Mouse (Mus musculus): ENCODE measurements around the gene Plvap. TPM values are rescaled to one million over a fixed set of nuclear protein-coding genes. Genes with fewer than 3 reads are reported as not detected.

The Plvap gene
- polyA plus RNA-seq, 1 experiment from 2014 or later = 3.6 TPM

GRCm38 (mm10) chr8:71516786-71517185 is 5.2 kb upstream of the Plvap start:
- H3K9ac ChIP-seq (replicated peaks; ENCODE audit: low read length) = no peak overlapping the region; the same call in 1 of the 2 replicates
- H3K27ac ChIP-seq (replicated peaks; ENCODE audit: low read depth, low read length) = no peak overlapping the region
- H3K4me1 ChIP-seq (ENCODE audit: control insufficient read depth, insufficient read depth, low read length) = no peaks in the 10 kb centered on the region
- DNase-seq (no peak), ATAC-seq (ENCODE audit: low FRiP score, low TSS enrichment) (no peak)
- H3K4me2 ChIP-seq (ENCODE audit: low read length) = no peak overlapping the region
- H3K4me3 ChIP-seq (replicated peaks; ENCODE audit: low read depth, low read length) = no peak overlapping the region
- 23% methylated on average over 6 of the region's 6 CpGs for WGBS
- no peaks in the 10 kb centered on the region for H3K27me3 ChIP-seq (ENCODE audit: control insufficient read depth, insufficient read depth, low read length)
- H3K36me3 ChIP-seq (ENCODE audit: control insufficient read depth, insufficient read depth, low read length) = no peaks in the 10 kb centered on the region
- no peaks in the 10 kb centered on the region for H3K9me3 ChIP-seq (ENCODE audit: control insufficient read depth, low read length)

- ATAC-seq (ENCODE audit: low FRiP score, low TSS enrichment) (no peak), DNase-seq (no peak)
- WGBS = 69% methylated on average over 5 of the region's 5 CpGs
- Histone ChIP-seq H3K36me3 (ENCODE audit: control insufficient read depth, insufficient read depth, low read length) (no peaks in the 10 kb centered on the region), H3K4me2 (ENCODE audit: low read length) (no peak overlapping the region), H3K27ac (replicated peaks; ENCODE audit: low read depth, low read length) (no peak overlapping the region), H3K9ac (replicated peaks; ENCODE audit: low read length) (no peak overlapping the region), H3K9me3 (ENCODE audit: control insufficient read depth, low read length) (no peaks in the 10 kb centered on the region), H3K27me3 (ENCODE audit: control insufficient read depth, insufficient read depth, low read length) (no peaks in the 10 kb centered on the region; the same call in 1 of the 2 replicates), H3K4me1 (ENCODE audit: control insufficient read depth, insufficient read depth, low read length) (no peaks in the 10 kb centered on the region), H3K4me3 (replicated peaks; ENCODE audit: low read depth, low read length) (no peak overlapping the region)
These were observed 3.5 kb upstream of the Plvap start for GRCm38 (mm10) chr8:71515043-71515442.

- H3K27ac ChIP-seq (replicated peaks; ENCODE audit: low read depth, low read length) = no peak overlapping the region
- DNase-seq (no peak), ATAC-seq (ENCODE audit: low FRiP score, low TSS enrichment) (no peak)
- no peaks in the 10 kb centered on the region for H3K9me3 ChIP-seq (ENCODE audit: control insufficient read depth, low read length)
- H3K27me3 ChIP-seq (ENCODE audit: control insufficient read depth, insufficient read depth, low read length) = peaks cover 14% of the 10 kb centered on the region
- H3K4me1 ChIP-seq (ENCODE audit: control insufficient read depth, insufficient read depth, low read length) = no peaks in the 10 kb centered on the region
- no peak overlapping the region for H3K4me3 ChIP-seq (replicated peaks; ENCODE audit: low read depth, low read length)
- H3K36me3 ChIP-seq (ENCODE audit: control insufficient read depth, insufficient read depth, low read length) = no peaks in the 10 kb centered on the region
- H3K4me2 ChIP-seq (ENCODE audit: low read length) = no peak overlapping the region
- no peak overlapping the region for H3K9ac ChIP-seq (replicated peaks; ENCODE audit: low read length)
- 71% methylated on average over 15 of the region's 15 CpGs for WGBS
These were observed 1.6 kb upstream of the Plvap start for GRCm38 (mm10) chr8:71513018-71513754.

GRCm38 (mm10) chr8:71509316-71509715 is 2.2 kb downstream of the Plvap start:
- H3K27ac ChIP-seq (replicated peaks; ENCODE audit: low read depth, low read length) = no peak overlapping the region
- WGBS = 75% methylated on average over 2 of the region's 2 CpGs
- H3K9me3 ChIP-seq (ENCODE audit: control insufficient read depth, low read length) = no peaks in the 10 kb centered on the region
- no peak for ATAC-seq (ENCODE audit: low FRiP score, low TSS enrichment)
- no peak overlapping the region for H3K4me3 ChIP-seq (replicated peaks; ENCODE audit: low read depth, low read length)
- DNase-seq = no peak
- H3K9ac ChIP-seq (replicated peaks; ENCODE audit: low read length) = no peak overlapping the region
- H3K27me3 ChIP-seq (ENCODE audit: control insufficient read depth, insufficient read depth, low read length) = peaks cover 39% of the 10 kb centered on the region
- no peaks in the 10 kb centered on the region for H3K36me3 ChIP-seq (ENCODE audit: control insufficient read depth, insufficient read depth, low read length)
- no peaks in the 10 kb centered on the region for H3K4me1 ChIP-seq (ENCODE audit: control insufficient read depth, insufficient read depth, low read length)
- H3K4me2 ChIP-seq (ENCODE audit: low read length) = no peak overlapping the region

- peaks cover 39% of the 10 kb centered on the region for H3K27me3 ChIP-seq (ENCODE audit: control insufficient read depth, insufficient read depth, low read length)
- peak; percentile 55; the same call in 1 of the 2 replicates for ATAC-seq (ENCODE audit: low FRiP score, low TSS enrichment)
- no peaks in the 10 kb centered on the region for H3K4me1 ChIP-seq (ENCODE audit: control insufficient read depth, insufficient read depth, low read length)
- H3K9me3 ChIP-seq (ENCODE audit: control insufficient read depth, low read length) = no peaks in the 10 kb centered on the region
- peak overlapping the region; percentile 36 for H3K9ac ChIP-seq (replicated peaks; ENCODE audit: low read length)
- under 1% methylated on average over 61 of the region's 61 CpGs for WGBS
- H3K4me3 ChIP-seq (replicated peaks; ENCODE audit: low read depth, low read length) = peak overlapping the region; percentile 32
- peak overlapping the region; percentile 61 for H3K4me2 ChIP-seq (ENCODE audit: low read length)
- peak; percentile 94 for DNase-seq
- H3K27ac ChIP-seq (replicated peaks; ENCODE audit: low read depth, low read length) = no peak overlapping the region
- no peaks in the 10 kb centered on the region for H3K36me3 ChIP-seq (ENCODE audit: control insufficient read depth, insufficient read depth, low read length)
These were observed 3.9 kb downstream of the Plvap start for GRCm38 (mm10) chr8:71507589-71508104.

- H3K27ac ChIP-seq (replicated peaks; ENCODE audit: low read depth, low read length) = no peak overlapping the region
- H3K4me2 ChIP-seq (ENCODE audit: low read length) = no peak overlapping the region
- H3K4me1 ChIP-seq (ENCODE audit: control insufficient read depth, insufficient read depth, low read length) = no peaks in the 10 kb centered on the region
- no peaks in the 10 kb centered on the region for H3K9me3 ChIP-seq (ENCODE audit: control insufficient read depth, low read length)
- no peak overlapping the region for H3K4me3 ChIP-seq (replicated peaks; ENCODE audit: low read depth, low read length)
- peaks cover 39% of the 10 kb centered on the region for H3K27me3 ChIP-seq (ENCODE audit: control insufficient read depth, insufficient read depth, low read length)
- no peaks in the 10 kb centered on the region for H3K36me3 ChIP-seq (ENCODE audit: control insufficient read depth, insufficient read depth, low read length)
- WGBS = 76% methylated on average over 4 of the region's 4 CpGs
- DNase-seq (no peak), ATAC-seq (ENCODE audit: low FRiP score, low TSS enrichment) (no peak)
- H3K9ac ChIP-seq (replicated peaks; ENCODE audit: low read length) = no peak overlapping the region
These were observed 5.6 kb downstream of the Plvap start for GRCm38 (mm10) chr8:71505979-71506378.

GRCm38 (mm10) chr8:71505326-71505725 is 6.2 kb downstream of the Plvap start:
- WGBS = 92% methylated on average over 4 of the region's 4 CpGs
- Histone ChIP-seq H3K4me2 (ENCODE audit: low read length) (no peak overlapping the region), H3K9me3 (ENCODE audit: control insufficient read depth, low read length) (no peaks in the 10 kb centered on the region), H3K9ac (replicated peaks; ENCODE audit: low read length) (no peak overlapping the region), H3K36me3 (ENCODE audit: control insufficient read depth, insufficient read depth, low read length) (no peaks in the 10 kb centered on the region), H3K27ac (replicated peaks; ENCODE audit: low read depth, low read length) (no peak overlapping the region), H3K4me3 (replicated peaks; ENCODE audit: low read depth, low read length) (no peak overlapping the region), H3K27me3 (ENCODE audit: control insufficient read depth, insufficient read depth, low read length) (peaks cover 39% of the 10 kb centered on the region), H3K4me1 (ENCODE audit: control insufficient read depth, insufficient read depth, low read length) (no peaks in the 10 kb centered on the region)
- DNase-seq (no peak), ATAC-seq (ENCODE audit: low FRiP score, low TSS enrichment) (no peak)

GRCm38 (mm10) chr8:71504349-71504748 is 7.2 kb downstream of the Plvap start:
- Histone ChIP-seq H3K9ac (replicated peaks; ENCODE audit: low read length) (no peak overlapping the region), H3K4me3 (replicated peaks; ENCODE audit: low read depth, low read length) (no peak overlapping the region), H3K9me3 (ENCODE audit: control insufficient read depth, low read length) (no peaks in the 10 kb centered on the region), H3K36me3 (ENCODE audit: control insufficient read depth, insufficient read depth, low read length) (no peaks in the 10 kb centered on the region), H3K27me3 (ENCODE audit: control insufficient read depth, insufficient read depth, low read length) (peaks cover 34% of the 10 kb centered on the region), H3K4me2 (ENCODE audit: low read length) (no peak overlapping the region), H3K4me1 (ENCODE audit: control insufficient read depth, insufficient read depth, low read length) (no peaks in the 10 kb centered on the region), H3K27ac (replicated peaks; ENCODE audit: low read depth, low read length) (no peak overlapping the region)
- ATAC-seq (ENCODE audit: low FRiP score, low TSS enrichment) (no peak), DNase-seq (no peak)
- WGBS = 90% methylated on average over 4 of the region's 4 CpGs
